Mouse (Mus musculus) kidney, postnatal 0 days (tissue): Measurements from ENCODE around the gene Nr5a2. TPM values are rescaled to one million over a fixed set of nuclear protein-coding genes. Genes with fewer than 3 reads are reported as not detected.

Experiments
- ATAC-seq: fragments of 200-750 bp; cut with Nextera tagmentation; replicated peaks from 2 replicates; pipeline ENCODE4 v1.8.0; 2017; ENCODE audit warnings: low read depth, moderate number of reproducible peaks, moderate TSS enrichment, moderate library complexity; ENCODE audit not compliant: low FRiP score
- DNase-seq: peaks from one replicate; pipeline ENCODE4 v3.0.0-alpha.2; 2016; ENCODE audit warnings: low spot score
- H3K27ac ChIP-seq: fragments of 300-500 bp; sonication (generic); 2 replicates; pipeline ENCODE4 v1.5.1; 2014; ENCODE audit warnings: mild to moderate bottlenecking
- H3K27me3 ChIP-seq: fragments of 300-500 bp; sonication (generic); 2 replicates; pipeline ENCODE4 v1.6.1; 2014; ENCODE audit warnings: low read length, mixed read lengths; ENCODE audit not compliant: insufficient read depth
- H3K36me3 ChIP-seq: fragments of 300-500 bp; sonication (generic); 2 replicates; pipeline ENCODE4 v1.6.1; 2014; ENCODE audit warnings: low read length, mixed read lengths; ENCODE audit not compliant: insufficient read depth
- H3K4me1 ChIP-seq: fragments of 300-500 bp; sonication (generic); replicated peaks from 2 replicates; pipeline ENCODE4 v1.6.1; 2014; ENCODE audit warnings: antibody characterized with exemption, low read length, mixed read lengths; ENCODE audit not compliant: insufficient read depth
- H3K4me2 ChIP-seq: fragments of 300-500 bp; sonication (generic); 2 replicates; pipeline ENCODE4 v1.6.1; 2014; ENCODE audit warnings: mild to moderate bottlenecking, low read length, moderate library complexity, mixed read lengths
- H3K4me3 ChIP-seq: fragments of 300-500 bp; sonication (generic); replicated peaks from 2 replicates; pipeline ENCODE4 v1.5.1; 2014; ENCODE audit warnings: low read depth, low read length
- H3K9ac ChIP-seq: fragments of 300-500 bp; sonication (generic); 2 replicates; pipeline ENCODE4 v1.6.1; 2014; ENCODE audit warnings: low read depth, low read length
- H3K9me3 ChIP-seq: fragments of 300-500 bp; sonication (generic); replicated peaks from 2 replicates; pipeline ENCODE4 v1.6.1; 2016; ENCODE audit warnings: low read length, inconsistent platforms, mixed read lengths
- CTCF ChIP-seq: IDR thresholded peaks from 2 replicates; pipeline ENCODE4 v1.5.1; 2016; ENCODE audit warnings: antibody characterized with exemption, low read depth, mild to moderate bottlenecking, moderate library complexity
- WGBS: fragments of 180-500 bp; shearing (Covaris S2); extraction: QIAGEN DNeasy Blood & Tissue Kit; methylation state at CpG from one replicate; pipeline ENCODE4 v1.1.7; 2014; 5-methylcytosine and 5-hydroxymethylcytosine counted together
- polyA plus RNA-seq: library from polyadenylated mRNA; unstranded; fragments of >200 nt; fragmentation: Nextera tagmentation; extraction: Ambion mirVana; gene quantifications from 2 replicates; pipeline ENCODE4 v1.2.1, GENCODE M21; 2015

The Nr5a2 gene
- polyA plus RNA-seq, 1 experiment from 2014 or later = 0.34 TPM

DNA sequence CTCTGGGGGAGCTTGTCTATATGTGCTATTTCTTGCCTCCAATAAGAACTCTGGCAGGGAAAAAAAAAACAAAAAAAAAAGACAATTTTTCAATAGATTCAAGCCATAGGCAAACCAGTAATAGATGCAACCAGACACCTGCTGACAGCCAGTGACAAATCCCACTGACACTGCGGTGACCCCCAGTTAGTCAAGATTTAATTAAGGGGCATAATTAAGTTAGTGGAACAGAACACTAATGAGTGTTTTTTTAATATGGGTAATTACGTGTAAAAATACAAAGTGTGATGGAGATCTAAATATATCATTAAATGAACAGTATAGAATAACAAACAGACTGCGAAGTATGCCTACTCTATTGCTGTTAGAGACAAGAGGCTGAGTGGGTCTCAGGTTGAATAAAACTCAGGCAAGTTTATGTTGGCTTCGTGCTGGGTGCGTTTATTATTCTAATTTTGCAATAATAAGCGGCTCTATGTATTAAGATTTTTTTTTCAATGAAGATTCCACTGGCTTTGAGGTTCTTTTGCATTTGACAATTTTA is 50.7 kb downstream of the Nr5a2 start:
- WGBS = 64% methylated on average over 6 of the region's 6 CpGs
- TF ChIP-seq CTCF = no peak

DNA sequence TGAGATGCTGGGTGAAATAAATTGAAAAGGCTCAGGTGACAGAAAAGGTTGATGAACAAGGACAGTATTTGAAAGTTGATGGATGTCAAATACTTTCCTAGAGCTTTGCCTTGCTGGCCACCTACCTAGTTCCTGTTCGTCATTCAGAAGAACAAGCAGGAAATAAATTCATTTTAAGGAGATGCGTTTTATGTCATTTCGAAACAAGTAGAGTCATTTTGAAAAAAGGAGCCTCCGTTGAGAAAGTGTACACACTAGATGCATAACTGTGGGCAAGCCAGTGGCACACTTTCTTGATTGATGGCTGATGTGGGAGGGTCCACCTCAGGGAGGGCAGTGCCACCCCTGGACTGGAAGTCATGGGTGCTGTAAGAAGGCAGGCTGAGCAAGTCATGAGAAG is 62.1 kb downstream of the Nr5a2 start:
- no peak overlapping the region for H3K9ac ChIP-seq
- no peak overlapping the region for H3K4me3 ChIP-seq
- ATAC-seq = no peak

More for the DNA sequence above, 50.7 kb downstream of the Nr5a2 start:
- Histone ChIP-seq H3K27me3 (peaks cover 7% of the 10 kb centered on the region; the same call in 1 of the 2 replicates), H3K9me3 (no peaks in the 10 kb centered on the region), H3K4me3 (no peak overlapping the region), H3K36me3 (no peaks in the 10 kb centered on the region), H3K4me2 (no peak overlapping the region), H3K27ac (no peak overlapping the region), H3K9ac (no peak overlapping the region), H3K4me1 (no peaks in the 10 kb centered on the region; the same call in 1 of the 2 replicates)
- no peak for ATAC-seq
- DNase-seq = no peak

DNA sequence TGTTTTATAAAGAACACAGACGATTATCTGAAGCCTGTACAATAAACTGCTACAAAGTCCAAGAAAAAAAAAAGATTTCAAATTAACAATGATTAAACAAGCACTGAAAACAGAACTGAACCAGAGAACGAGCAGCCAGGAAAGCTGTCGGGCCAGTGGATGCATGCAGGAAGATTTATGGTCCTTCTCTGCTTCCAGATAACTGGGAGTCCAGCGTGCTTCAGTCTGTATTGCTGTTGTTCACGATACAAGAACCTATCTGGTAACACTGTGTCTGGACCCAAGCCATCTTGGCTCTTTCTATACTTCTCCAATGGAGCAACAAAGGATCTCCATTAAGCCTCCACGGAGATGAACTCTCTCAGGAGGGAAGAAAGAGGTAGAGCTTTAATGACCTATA is 63.9 kb downstream of the Nr5a2 start:
- TF ChIP-seq CTCF = no peak
- Histone ChIP-seq H3K9ac (no peak overlapping the region), H3K4me1 (peaks cover 3% of the 10 kb centered on the region; the same call in 1 of the 2 replicates), H3K4me3 (no peak overlapping the region), H3K27ac (no peak overlapping the region), H3K4me2 (no peak overlapping the region), H3K36me3 (no peaks in the 10 kb centered on the region), H3K9me3 (no peaks in the 10 kb centered on the region), H3K27me3 (no peaks in the 10 kb centered on the region)
- peak; percentile 48 for DNase-seq
- WGBS = 19% methylated on average over 6 of the region's 6 CpGs
- ATAC-seq = no peak

More for the DNA sequence above, 62.1 kb downstream of the Nr5a2 start:
- TF ChIP-seq CTCF = no peak
- 86% methylated on average over 4 of the region's 4 CpGs for WGBS
- no peak for DNase-seq
- Histone ChIP-seq H3K27ac (no peak overlapping the region), H3K4me1 (peaks cover 3% of the 10 kb centered on the region; the same call in 1 of the 2 replicates), H3K4me2 (no peak overlapping the region), H3K9me3 (no peaks in the 10 kb centered on the region), H3K36me3 (no peaks in the 10 kb centered on the region), H3K27me3 (no peaks in the 10 kb centered on the region)

GRCm38 (mm10) chr1:136895877-136896276 is 64.4 kb downstream of the Nr5a2 start:
- no peak overlapping the region for H3K27ac ChIP-seq
- H3K9ac ChIP-seq = no peak overlapping the region
- ATAC-seq (no peak), DNase-seq (no peak)
- H3K27me3 ChIP-seq = no peaks in the 10 kb centered on the region
- no peaks in the 10 kb centered on the region for H3K9me3 ChIP-seq
- TF ChIP-seq CTCF = no peak
- H3K4me1 ChIP-seq = peaks cover 3% of the 10 kb centered on the region; the same call in 1 of the 2 replicates
- H3K36me3 ChIP-seq = no peaks in the 10 kb centered on the region
- no peak overlapping the region for H3K4me2 ChIP-seq
- no peak overlapping the region for H3K4me3 ChIP-seq
- whole genome bisulfite sequencing = 73% methylated on average over 8 of the region's 8 CpGs

DNA sequence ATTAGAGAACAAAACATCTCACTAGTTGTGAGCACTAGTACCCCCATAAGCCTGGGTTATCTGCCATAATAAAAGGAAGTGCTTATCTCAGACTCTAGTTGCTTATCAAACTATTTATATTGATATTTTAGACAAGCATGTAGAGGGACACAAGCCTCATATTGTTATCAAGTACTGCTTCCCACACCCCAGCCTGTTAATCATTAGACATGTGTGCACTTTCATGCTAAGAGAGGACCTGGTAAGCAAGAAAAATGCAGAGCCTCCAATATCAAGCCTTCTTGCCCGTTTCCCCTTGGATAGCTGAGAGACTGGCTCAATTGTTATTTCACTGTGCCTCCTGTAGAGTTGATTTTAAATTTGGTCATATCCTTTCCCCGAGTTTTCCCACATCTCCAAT is 65.5 kb downstream of the Nr5a2 start:
- Histone ChIP-seq H3K9me3 (no peaks in the 10 kb centered on the region), H3K4me2 (no peak overlapping the region), H3K4me1 (peaks cover 3% of the 10 kb centered on the region; the same call in 1 of the 2 replicates), H3K27me3 (no peaks in the 10 kb centered on the region), H3K4me3 (no peak overlapping the region), H3K9ac (no peak overlapping the region), H3K36me3 (no peaks in the 10 kb centered on the region), H3K27ac (no peak overlapping the region)
- ATAC-seq (no peak), DNase-seq (no peak)
- WGBS = 63% methylated on average over 2 of the region's 2 CpGs
- no peak for TF ChIP-seq CTCF

GRCm38 (mm10) chr1:136893162-136893561 is 67.1 kb downstream of the Nr5a2 start:
- Histone ChIP-seq H3K36me3 (no peaks in the 10 kb centered on the region), H3K27me3 (no peaks in the 10 kb centered on the region), H3K9me3 (no peaks in the 10 kb centered on the region), H3K4me3 (no peak overlapping the region), H3K9ac (no peak overlapping the region), H3K4me2 (no peak overlapping the region), H3K27ac (no peak overlapping the region), H3K4me1 (peaks cover 3% of the 10 kb centered on the region; the same call in 1 of the 2 replicates)
- WGBS = 84% methylated on average over 6 of the region's 6 CpGs
- DNase-seq = no peak
- no peak for TF ChIP-seq CTCF
- ATAC-seq = no peak

DNA sequence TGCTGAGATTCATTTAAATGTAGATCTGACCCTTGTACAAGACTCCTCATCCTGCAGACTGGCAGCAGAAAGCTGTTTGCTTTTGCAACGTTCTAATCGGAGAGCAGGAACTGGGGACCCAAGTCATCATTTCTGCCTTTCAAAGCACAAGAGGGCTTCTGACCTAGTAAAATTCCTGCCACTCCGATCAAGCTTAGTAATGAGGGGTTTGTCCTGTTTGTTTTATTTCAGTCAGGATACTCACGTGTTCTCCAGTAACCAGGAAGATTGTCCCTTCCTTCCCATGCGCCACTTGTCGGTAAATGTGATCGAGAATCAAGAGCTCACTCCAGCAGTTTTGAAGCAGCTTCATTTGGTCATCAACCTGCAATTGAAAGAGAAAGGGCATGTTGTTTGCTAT is 69.8 kb downstream of the Nr5a2 start:
- H3K27me3 ChIP-seq = no peaks in the 10 kb centered on the region
- WGBS = 65% methylated on average over 7 of the region's 7 CpGs
- H3K9ac ChIP-seq = no peak overlapping the region
- no peak overlapping the region for H3K4me2 ChIP-seq
- H3K4me1 ChIP-seq = no peaks in the 10 kb centered on the region
- ATAC-seq = no peak
- no peak for TF ChIP-seq CTCF
- no peak overlapping the region for H3K27ac ChIP-seq
- no peaks in the 10 kb centered on the region for H3K9me3 ChIP-seq
- no peaks in the 10 kb centered on the region for H3K36me3 ChIP-seq
- H3K4me3 ChIP-seq = no peak overlapping the region
- DNase-seq = no peak
